Mouse (Mus musculus) kidney, embryonic 16.5 days (tissue): ENCODE results near the gene U90926. TPM values are rescaled to one million over a fixed set of nuclear protein-coding genes. Genes with fewer than 3 reads are reported as not detected.

ENCODE experiments used
- ATAC-seq: fragments of 200-750 bp; cut with Nextera tagmentation; 2 replicates; pipeline ENCODE4 v1.8.0; 2017; ENCODE audit warnings: moderate TSS enrichment; ENCODE audit not compliant: low FRiP score, low TSS enrichment
- H3K27ac ChIP-seq: fragments of 300-500 bp; sonication (generic); 2 replicates; pipeline ENCODE4 v1.5.1; 2014; ENCODE audit warnings: low read length
- H3K27me3 ChIP-seq: fragments of 300-500 bp; sonication (generic); 2 replicates; pipeline ENCODE4 v1.6.1; 2014; ENCODE audit warnings: low read length, control low read depth, mixed read lengths; ENCODE audit not compliant: insufficient read depth
- H3K36me3 ChIP-seq: fragments of 300-500 bp; sonication (generic); 2 replicates; pipeline ENCODE4 v1.6.1; 2014; ENCODE audit warnings: low read length, control low read depth, mixed read lengths; ENCODE audit not compliant: insufficient read depth
- H3K4me1 ChIP-seq: fragments of 300-500 bp; sonication (generic); 2 replicates; pipeline ENCODE4 v1.6.1; 2014; ENCODE audit warnings: low read length, control low read depth, mixed read lengths; ENCODE audit not compliant: insufficient read depth
- H3K4me2 ChIP-seq: fragments of 300-500 bp; sonication (generic); replicated peaks from 2 replicates; pipeline ENCODE4 v1.6.1; 2014; ENCODE audit warnings: low read depth, low read length
- H3K4me3 ChIP-seq: fragments of 300-500 bp; sonication (generic); 2 replicates; pipeline ENCODE4 v1.5.1; 2014; ENCODE audit warnings: mild to moderate bottlenecking, low read length
- H3K9ac ChIP-seq: fragments of 300-500 bp; sonication (generic); replicated peaks from 2 replicates; pipeline ENCODE4 v1.6.1; 2014; ENCODE audit warnings: low read length
- H3K9me3 ChIP-seq: fragments of 300-500 bp; sonication (generic); 2 replicates; pipeline ENCODE4 v1.6.1; 2016; ENCODE audit warnings: low read length, control low read depth
- WGBS: fragments of 180-500 bp; shearing (Covaris S2); extraction: QIAGEN DNeasy Blood & Tissue Kit; methylation state at CpG from one replicate; pipeline ENCODE4 v1.1.7; 2014; 5-methylcytosine and 5-hydroxymethylcytosine counted together
- polyA plus RNA-seq: library from polyadenylated mRNA; unstranded; fragments of >200 nt; fragmentation: Nextera tagmentation; extraction: Ambion mirVana; gene quantifications from 2 replicates; pipeline ENCODE4 v1.2.1, GENCODE M21; 2015

Gene U90926
- polyA plus RNA-seq, 1 experiment from 2014 or later = 0.45 TPM

DNA sequence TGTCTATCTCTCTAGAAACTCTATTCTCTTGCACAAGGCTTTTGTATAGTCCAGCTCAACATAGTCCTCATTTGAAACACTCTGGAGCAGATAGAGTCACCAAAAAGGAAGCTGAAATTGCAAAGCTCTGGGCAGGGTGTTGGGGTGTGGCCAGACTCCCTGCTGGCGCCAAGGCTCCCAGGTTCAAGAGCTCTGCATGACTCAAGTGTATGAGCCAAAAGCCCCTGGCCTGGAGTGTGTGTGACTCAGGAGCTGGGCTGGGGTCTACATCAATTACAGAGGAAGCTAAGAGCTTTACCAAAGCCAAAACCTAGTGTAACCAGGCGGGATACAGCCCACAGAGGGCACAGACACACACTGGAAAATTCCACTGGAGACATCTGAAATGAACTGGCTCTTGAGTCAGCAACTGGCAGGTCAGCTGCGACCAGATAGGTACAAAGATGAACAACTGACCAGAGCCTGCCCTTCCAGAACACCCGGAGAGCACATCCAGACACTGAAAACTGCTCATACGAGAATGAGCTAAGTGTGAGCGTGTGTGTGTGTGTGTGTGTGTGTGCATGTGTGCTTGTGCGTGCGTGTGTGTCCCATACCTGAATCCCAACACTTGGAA, 5.2 kb upstream of the U90926 start:
- H3K4me2 ChIP-seq = no peak overlapping the region
- no peak overlapping the region for H3K9ac ChIP-seq
- 87% methylated on average over 8 of the region's 8 CpGs for WGBS
- H3K27ac ChIP-seq = no peak overlapping the region
- ATAC-seq = no peak
- no peaks in the 10 kb centered on the region for H3K4me1 ChIP-seq
- no peaks in the 10 kb centered on the region for H3K27me3 ChIP-seq
- H3K9me3 ChIP-seq = no peaks in the 10 kb centered on the region
- H3K36me3 ChIP-seq = no peaks in the 10 kb centered on the region
- H3K4me3 ChIP-seq = no peak overlapping the region

- Histone ChIP-seq H3K9ac (no peak overlapping the region), H3K27me3 (no peaks in the 10 kb centered on the region), H3K27ac (no peak overlapping the region), H3K9me3 (no peaks in the 10 kb centered on the region), H3K36me3 (no peaks in the 10 kb centered on the region), H3K4me3 (no peak overlapping the region), H3K4me1 (no peaks in the 10 kb centered on the region), H3K4me2 (no peak overlapping the region)
- 64% methylated on average over 6 of the region's 6 CpGs for WGBS
- peak; percentile 73; the same call in 1 of the 2 replicates for ATAC-seq
Observed at GRCm38 (mm10) chr5:92219826-92220225, 4.6 kb upstream of the U90926 start.

GRCm38 (mm10) chr5:92218915-92219793, 3.9 kb upstream of the U90926 start:
- H3K4me2 ChIP-seq = no peak overlapping the region
- H3K27me3 ChIP-seq = no peaks in the 10 kb centered on the region
- H3K36me3 ChIP-seq = no peaks in the 10 kb centered on the region
- no peak overlapping the region for H3K4me3 ChIP-seq
- WGBS = 59% methylated on average over 17 of the region's 17 CpGs
- no peaks in the 10 kb centered on the region for H3K4me1 ChIP-seq
- no peak overlapping the region for H3K27ac ChIP-seq
- no peak; the same call in 1 of the 2 replicates for ATAC-seq
- H3K9me3 ChIP-seq = no peaks in the 10 kb centered on the region
- H3K9ac ChIP-seq = no peak overlapping the region

- Histone ChIP-seq H3K4me3 (no peak overlapping the region), H3K9me3 (no peaks in the 10 kb centered on the region), H3K27ac (no peak overlapping the region), H3K4me1 (no peaks in the 10 kb centered on the region), H3K4me2 (no peak overlapping the region), H3K36me3 (no peaks in the 10 kb centered on the region), H3K9ac (no peak overlapping the region), H3K27me3 (no peaks in the 10 kb centered on the region)
- no peak for ATAC-seq
- WGBS = 97% methylated on average over 4 of the region's 4 CpGs
Observed at GRCm38 (mm10) chr5:92212231-92212630, 3.0 kb downstream of the U90926 start.

DNA sequence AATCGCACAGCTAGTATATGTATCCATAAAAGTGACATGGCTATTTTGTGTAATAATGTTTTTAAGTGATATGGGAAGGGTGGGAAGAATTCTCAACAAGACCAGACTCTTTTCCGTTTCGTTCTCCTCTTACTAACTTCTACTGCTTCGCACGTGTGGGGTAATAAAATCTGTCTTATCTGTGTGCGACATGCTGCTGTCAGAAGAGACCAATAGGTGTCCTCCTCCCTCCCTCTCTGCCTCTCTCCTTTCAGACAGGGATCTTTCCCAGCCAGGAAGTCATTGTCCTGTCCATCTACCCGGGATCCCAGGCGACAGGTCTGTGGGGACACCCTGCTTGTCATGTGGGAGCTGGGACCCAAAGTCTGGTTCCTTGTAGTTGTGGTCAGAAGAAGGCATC, 5.0 kb downstream of the U90926 start:
- ATAC-seq = no peak
- Histone ChIP-seq H3K4me3 (no peak overlapping the region), H3K4me1 (0 out of 2 replicates have a peak, but pooled peaks cover 6% of the 10 kb centered on the region), H3K9me3 (no peaks in the 10 kb centered on the region), H3K27me3 (no peaks in the 10 kb centered on the region), H3K27ac (no peak overlapping the region), H3K4me2 (no peak overlapping the region), H3K9ac (no peak overlapping the region), H3K36me3 (no peaks in the 10 kb centered on the region)
- 59% methylated on average over 8 of the region's 8 CpGs for WGBS

- no peak overlapping the region for H3K9ac ChIP-seq
- no peak overlapping the region for H3K27ac ChIP-seq
- H3K4me3 ChIP-seq = no peak overlapping the region
- H3K4me1 ChIP-seq = 0 out of 2 replicates have a peak, but pooled peaks cover 10% of the 10 kb centered on the region
- H3K27me3 ChIP-seq = no peaks in the 10 kb centered on the region
- no peak overlapping the region for H3K4me2 ChIP-seq
- H3K9me3 ChIP-seq = no peaks in the 10 kb centered on the region
- 92% methylated on average over 6 of the region's 6 CpGs for WGBS
- H3K36me3 ChIP-seq = peaks cover 14% of the 10 kb centered on the region
- ATAC-seq = no peak
Observed at GRCm38 (mm10) chr5:92206121-92206520, 9.1 kb downstream of the U90926 start.

DNA sequence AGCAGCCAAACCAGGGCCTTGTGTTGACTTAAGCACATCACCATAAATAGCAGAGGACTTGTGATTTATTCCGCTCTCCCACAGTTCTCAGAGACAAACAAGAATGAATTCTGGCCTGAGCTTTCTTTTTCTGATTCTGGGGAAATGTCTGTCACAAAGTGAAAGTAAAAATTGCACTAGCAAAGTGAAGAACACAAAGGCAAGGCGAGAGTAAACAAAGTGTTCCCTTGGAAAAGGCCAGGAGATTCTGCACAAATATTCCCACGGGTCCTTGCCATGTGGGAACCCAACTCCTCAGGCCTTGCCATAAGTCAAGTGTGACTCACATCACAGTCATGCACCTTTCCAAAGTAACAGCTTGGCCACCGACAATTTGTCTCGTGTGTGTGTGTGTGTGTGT, 9.5 kb downstream of the U90926 start:
- Histone ChIP-seq H3K27me3 (no peaks in the 10 kb centered on the region), H3K4me3 (no peak overlapping the region), H3K4me2 (no peak overlapping the region), H3K4me1 (0 out of 2 replicates have a peak, but pooled peaks cover 10% of the 10 kb centered on the region), H3K27ac (peak overlapping the region; percentile 82), H3K36me3 (peaks cover 17% of the 10 kb centered on the region), H3K9ac (no peak overlapping the region), H3K9me3 (no peaks in the 10 kb centered on the region)
- peak; percentile 7; the same call in 1 of the 2 replicates for ATAC-seq
- 65% methylated on average over 5 of the region's 5 CpGs for WGBS

DNA sequence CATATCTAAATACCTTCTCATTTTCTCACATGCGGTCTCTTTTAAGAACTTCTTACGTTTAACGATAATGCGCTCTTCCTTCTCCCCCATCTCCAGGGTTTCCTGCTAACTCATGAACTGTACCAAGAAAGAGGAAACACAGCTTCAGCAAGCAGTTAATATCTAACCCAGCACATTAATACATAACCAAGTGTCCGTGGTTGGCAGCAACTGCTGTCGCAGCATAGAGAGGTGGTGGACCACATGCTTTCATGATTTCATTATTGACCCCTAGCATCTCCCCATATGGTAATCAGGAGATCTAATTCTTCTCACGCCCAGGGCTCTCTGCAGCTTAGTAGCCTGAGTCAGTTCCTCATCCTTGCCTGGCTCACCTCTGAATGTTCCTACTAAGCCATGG, 10.0 kb downstream of the U90926 start:
- Histone ChIP-seq H3K4me3 (no peak overlapping the region), H3K36me3 (peaks cover 20% of the 10 kb centered on the region), H3K9me3 (no peaks in the 10 kb centered on the region), H3K4me1 (0 out of 2 replicates have a peak, but pooled peaks cover 10% of the 10 kb centered on the region), H3K9ac (no peak overlapping the region), H3K27me3 (no peaks in the 10 kb centered on the region), H3K27ac (peak overlapping the region; percentile 82), H3K4me2 (no peak overlapping the region)
- WGBS = 59% methylated on average over 7 of the region's 7 CpGs
- ATAC-seq = peak; percentile 75

GRCm38 (mm10) chr5:92204162-92205036, 10.8 kb downstream of the U90926 start:
- Histone ChIP-seq H3K9me3 (no peaks in the 10 kb centered on the region), H3K27me3 (no peaks in the 10 kb centered on the region), H3K4me3 (no peak overlapping the region), H3K9ac (no peak overlapping the region), H3K4me2 (no peak overlapping the region), H3K4me1 (0 out of 2 replicates have a peak, but pooled peaks cover 10% of the 10 kb centered on the region), H3K27ac (0 out of 2 replicates have a peak overlapping the region, but pooled peaks have one; percentile 7), H3K36me3 (peaks cover 26% of the 10 kb centered on the region)
- no peak for ATAC-seq
- 81% methylated on average over 6 of the region's 6 CpGs for WGBS
